Mouse (Mus musculus) spleen, adult 2 months (tissue): ENCODE data around the gene Tmem127. TPM values are rescaled to one million over a fixed set of nuclear protein-coding genes. Genes with fewer than 3 reads are reported as not detected.

Experiments used
- DNase-seq, 2 experiments: peaks; one replicate each; pipeline versions ENCODE4 v3.0.0 to v3.0.0-alpha.2; 2012 to 2021; ENCODE audit warnings: low spot score in 2 of 2, low read depth in 1 of 2
- H3K27ac ChIP-seq: fragments of 200-500 bp; 2 replicates; pipeline ENCODE4 v1.5.1; 2012; ENCODE audit warnings: low read length, inconsistent platforms; ENCODE audit not compliant: insufficient read depth
- H3K27me3 ChIP-seq: fragments of 200-500 bp; 2 replicates; pipeline ENCODE4 v1.6.1; 2012; ENCODE audit warnings: mild to moderate bottlenecking, moderate library complexity, low read length, inconsistent platforms; ENCODE audit not compliant: control insufficient read depth, insufficient read depth
- H3K36me3 ChIP-seq: fragments of 200-500 bp; 2 replicates; pipeline ENCODE4 v1.6.1; 2012; ENCODE audit warnings: mild to moderate bottlenecking, low read length, inconsistent platforms; ENCODE audit not compliant: control insufficient read depth, insufficient read depth
- H3K4me1 ChIP-seq: fragments of 200-500 bp; 2 replicates; pipeline ENCODE4 v1.6.1; 2011; ENCODE audit warnings: inconsistent platforms; ENCODE audit not compliant: control insufficient read depth, insufficient read depth, insufficient read length
- H3K4me3 ChIP-seq: fragments of 200-500 bp; 2 replicates; pipeline ENCODE4 v1.5.1; 2011; ENCODE audit warnings: mild to moderate bottlenecking, inconsistent platforms; ENCODE audit not compliant: insufficient read depth, insufficient read length; ENCODE audit errors: extremely low read depth
- CTCF ChIP-seq: fragments of 200-500 bp; IDR thresholded peaks from 2 replicates; pipeline ENCODE4 v1.5.1; 2011; ENCODE audit warnings: mild to moderate bottlenecking, inconsistent platforms; ENCODE audit not compliant: insufficient read depth, insufficient read length, insufficient replicate concordance; ENCODE audit errors: extremely low read depth
- POLR2A ChIP-seq: fragments of 200-500 bp; IDR thresholded peaks from 2 replicates; pipeline ENCODE4 v1.6.1; 2011; ENCODE audit warnings: low read depth, low read length, inconsistent platforms
- WGBS: fragments of 180-500 bp; shearing (Covaris S2); methylation state at CpG from one replicate; pipeline ENCODE4 v1.1.7; 2018; 5-methylcytosine and 5-hydroxymethylcytosine counted together
- polyA plus RNA-seq: library from polyadenylated mRNA; depleted of rRNA; stranded (reverse); fragments of >200 nt; gene quantifications from 2 replicates; pipeline ENCODE4 v1.2.3, GENCODE M21; 2012

The Tmem127 gene
- polyA plus RNA-seq, 1 experiment = 59.9 TPM

DNA sequence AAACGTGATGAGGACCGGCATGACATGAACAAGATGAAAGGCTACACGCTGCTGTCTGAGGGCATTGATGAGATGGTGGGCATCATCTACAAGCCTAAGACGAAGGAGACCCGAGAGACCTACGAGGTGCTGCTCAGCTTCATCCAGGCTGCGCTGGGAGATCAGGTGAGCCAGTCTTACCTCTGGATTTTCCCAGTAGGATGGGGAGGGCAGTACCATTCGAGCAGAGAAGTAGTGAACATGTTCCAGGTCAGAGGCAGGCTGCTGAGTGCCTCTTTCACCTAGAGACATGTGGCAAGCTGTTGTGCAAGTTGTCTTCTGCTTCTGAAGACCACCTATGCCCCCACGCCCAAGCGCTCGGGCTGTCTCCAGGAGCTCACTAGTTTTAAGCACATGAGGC is 37.0 kb upstream of the Tmem127 start:
- whole genome bisulfite sequencing = 95% methylated on average over 11 of the region's 11 CpGs
- Histone ChIP-seq H3K4me3 (no peak overlapping the region), H3K4me1 (peaks cover 3% of the 10 kb centered on the region), H3K27ac (no peak overlapping the region), H3K27me3 (no peaks in the 10 kb centered on the region), H3K36me3 (peaks cover 26% of the 10 kb centered on the region)
- TF ChIP-seq POLR2A (no peak), CTCF (no peak)
- no peak for DNase-seq

DNA sequence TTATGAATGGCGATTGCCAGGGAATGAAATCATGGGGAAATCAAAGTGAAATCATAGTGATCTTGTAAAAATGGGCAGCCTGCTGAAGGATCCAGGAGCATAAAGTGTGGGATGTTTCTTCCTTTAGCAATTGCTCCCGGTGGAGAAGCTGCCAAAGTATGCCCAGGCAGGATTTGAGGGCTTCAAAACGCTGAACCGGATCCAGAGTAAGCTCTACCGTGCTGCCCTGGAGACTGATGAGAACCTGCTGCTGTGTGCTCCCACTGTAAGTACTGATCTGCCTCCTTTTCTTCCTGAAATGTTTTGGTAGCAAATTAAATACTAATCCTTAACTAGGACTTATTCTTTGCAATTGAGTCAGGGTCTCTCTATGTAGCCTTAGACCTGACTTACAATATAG is 30.0 kb upstream of the Tmem127 start:
- WGBS = 97% methylated on average over 5 of the region's 5 CpGs
- H3K36me3 ChIP-seq = peaks cover 61% of the 10 kb centered on the region
- H3K27ac ChIP-seq = no peak overlapping the region
- H3K4me3 ChIP-seq = no peak overlapping the region
- TF ChIP-seq POLR2A (no peak), CTCF (no peak)
- no peaks in the 10 kb centered on the region for H3K27me3 ChIP-seq
- no peak for DNase-seq
- H3K4me1 ChIP-seq = no peaks in the 10 kb centered on the region

DNA sequence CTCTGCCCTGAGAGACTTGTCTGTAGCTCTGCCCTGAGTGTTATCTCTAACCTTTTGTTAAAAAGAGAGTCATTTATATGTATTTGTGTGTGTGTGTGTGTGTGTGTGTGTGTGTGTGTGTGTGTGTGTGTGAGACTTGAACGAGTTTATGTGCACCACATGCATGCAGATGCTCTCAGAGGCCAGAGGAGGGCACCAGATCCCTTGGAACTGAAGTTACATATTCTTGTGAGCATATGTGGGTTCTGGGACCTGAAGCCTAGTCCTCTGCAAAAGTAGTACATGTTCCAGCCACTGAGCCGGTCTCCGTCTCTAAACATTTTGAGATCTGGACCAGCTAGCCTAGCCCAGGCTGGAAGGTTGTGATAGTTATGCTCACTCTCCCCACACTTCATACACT is 22.4 kb upstream of the Tmem127 start:
- DNase-seq = no peak
- Histone ChIP-seq H3K4me3 (no peak overlapping the region), H3K36me3 (peaks cover 71% of the 10 kb centered on the region), H3K27me3 (no peaks in the 10 kb centered on the region), H3K4me1 (no peaks in the 10 kb centered on the region), H3K27ac (no peak overlapping the region)
- WGBS = 96% methylated on average over 3 of the region's 3 CpGs
- TF ChIP-seq CTCF = no peak
- TF ChIP-seq POLR2A = no peak

DNA sequence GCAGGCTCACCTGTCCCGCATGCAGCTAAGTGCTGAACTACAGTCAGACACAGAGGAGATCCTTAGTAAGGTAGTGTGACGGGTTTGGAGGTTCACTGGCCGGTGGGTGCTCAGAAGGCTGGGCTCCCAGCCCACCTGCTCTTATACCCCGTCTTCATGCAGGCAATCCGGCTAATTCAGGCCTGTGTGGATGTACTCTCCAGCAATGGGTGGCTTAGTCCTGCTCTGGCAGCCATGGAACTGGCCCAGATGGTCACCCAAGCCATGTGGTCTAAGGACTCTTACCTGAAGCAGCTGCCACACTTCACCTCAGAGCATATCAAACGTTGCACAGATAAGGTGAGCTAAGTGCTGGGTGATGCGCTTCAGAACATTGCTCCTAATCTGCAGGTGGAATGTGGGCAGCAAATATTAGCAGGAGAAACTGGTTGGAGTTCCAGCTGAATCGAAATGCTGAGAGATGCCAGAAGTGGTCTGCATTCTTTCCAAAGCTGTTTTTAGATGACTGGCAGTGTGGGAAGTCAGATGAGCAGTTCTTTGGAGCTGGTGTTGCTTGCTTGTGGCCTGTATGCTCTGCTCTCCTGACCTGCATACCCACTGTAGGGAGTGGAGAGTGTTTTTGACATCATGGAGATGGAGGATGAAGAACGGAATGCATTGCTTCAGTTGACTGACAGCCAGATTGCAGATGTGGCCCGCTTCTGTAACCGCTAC is 9.7 kb upstream of the Tmem127 start:
- Histone ChIP-seq H3K4me1 (no peaks in the 10 kb centered on the region), H3K4me3 (no peak overlapping the region), H3K36me3 (peaks cover 65% of the 10 kb centered on the region), H3K27ac (no peak overlapping the region), H3K27me3 (no peaks in the 10 kb centered on the region)
- WGBS = 94% methylated on average over 11 of the region's 11 CpGs
- no peak for DNase-seq
- no peak for TF ChIP-seq POLR2A
- TF ChIP-seq CTCF = no peak

DNA sequence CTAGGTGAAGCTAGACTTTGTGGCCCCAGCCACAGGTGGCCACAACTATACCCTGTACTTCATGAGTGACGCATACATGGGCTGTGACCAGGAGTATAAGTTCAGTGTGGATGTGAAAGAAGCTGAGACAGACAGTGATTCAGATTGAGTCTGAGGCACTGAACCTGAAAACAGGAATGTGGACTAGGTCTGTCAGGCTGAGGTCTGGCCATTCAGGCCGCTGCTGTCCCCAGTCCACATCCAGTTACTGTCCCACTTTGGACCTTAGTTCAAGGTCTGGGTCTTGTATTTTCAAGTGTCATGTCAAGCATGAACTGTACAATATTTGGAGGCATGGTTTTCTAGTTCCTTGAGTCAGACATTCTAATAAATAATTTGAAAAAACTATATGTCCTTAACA is 7.6 kb upstream of the Tmem127 start:
- no peak for DNase-seq
- TF ChIP-seq CTCF = no peak
- TF ChIP-seq POLR2A = no peak
- 93% methylated on average over 2 of the region's 2 CpGs for WGBS
- no peak overlapping the region for H3K27ac ChIP-seq
- no peaks in the 10 kb centered on the region for H3K27me3 ChIP-seq
- H3K4me3 ChIP-seq = no peak overlapping the region
- peaks cover 60% of the 10 kb centered on the region for H3K36me3 ChIP-seq
- no peaks in the 10 kb centered on the region for H3K4me1 ChIP-seq

DNA sequence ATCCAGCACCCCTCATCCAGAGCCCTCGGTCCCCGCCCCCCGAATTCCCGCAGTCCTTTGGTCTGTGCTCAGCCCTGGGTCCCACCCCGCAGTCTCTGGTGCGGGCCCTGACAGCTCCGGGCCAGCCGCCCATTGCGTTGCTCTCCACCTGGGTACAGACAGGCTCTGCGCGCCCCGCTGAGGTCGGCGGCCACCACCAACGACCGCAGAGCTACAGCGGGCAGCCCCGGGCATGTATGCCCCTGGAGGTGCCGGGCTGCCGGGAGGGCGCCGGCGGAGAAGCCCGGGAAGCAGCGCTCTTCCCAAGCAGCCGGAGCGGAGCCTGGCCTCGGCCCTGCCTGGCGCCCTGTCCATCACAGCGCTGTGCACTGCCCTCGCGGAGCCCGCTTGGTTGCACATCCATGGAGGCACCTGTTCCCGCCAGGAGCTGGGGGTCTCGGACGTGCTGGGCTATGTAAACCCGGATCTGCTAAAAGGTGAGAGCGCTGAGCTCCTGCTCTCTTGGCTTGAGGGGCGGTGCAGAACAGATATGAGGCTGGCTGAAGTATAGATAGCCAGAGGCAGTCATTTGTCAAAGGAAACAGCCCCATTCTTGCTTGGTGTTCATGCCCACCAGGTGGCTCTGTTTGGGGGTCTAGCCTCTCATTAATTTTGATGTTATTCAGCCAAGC is 761 bp downstream of the Tmem127 start:
- Histone ChIP-seq H3K36me3 (peaks cover 17% of the 10 kb centered on the region), H3K27ac (peak overlapping the region; percentile 82; the same call in 1 of the 2 replicates), H3K4me3 (peak overlapping the region; percentile 97), H3K4me1 (peaks cover 2% of the 10 kb centered on the region; the same call in 1 of the 2 replicates), H3K27me3 (no peaks in the 10 kb centered on the region; the same call in 1 of the 2 replicates)
- DNase-seq = peak in 1 of 2 experiments; percentile 35
- TF ChIP-seq CTCF (no peak), POLR2A (no peak)
- WGBS = 2% methylated on average over 38 of the region's 39 CpGs
